Mouse (Mus musculus) erythroblast, embryonic 14.5 days (primary cell): ENCODE results near the gene Dcaf7. TPM values are rescaled to one million over a fixed set of nuclear protein-coding genes. Genes with fewer than 3 reads are reported as not detected.

Experiments used
- H3K27me3 ChIP-seq: 2 replicates; pipeline ENCODE4 v1.6.1; 2012; ENCODE audit warnings: inconsistent platforms; ENCODE audit not compliant: control insufficient read depth
- H3K36me3 ChIP-seq: 2 replicates; pipeline ENCODE4 v1.6.1; 2012; ENCODE audit warnings: mild to moderate bottlenecking, inconsistent platforms; ENCODE audit not compliant: control insufficient read depth
- H3K4me1 ChIP-seq: 2 replicates; pipeline ENCODE4 v1.6.1; 2012; ENCODE audit warnings: inconsistent platforms; ENCODE audit not compliant: control insufficient read depth
- H3K4me3 ChIP-seq: replicated peaks from 2 replicates; pipeline ENCODE3; 2012; ENCODE audit warnings: moderate library complexity, mild to moderate bottlenecking, inconsistent platforms
- H3K9me3 ChIP-seq: 2 replicates; pipeline ENCODE4 v1.6.1; 2012; ENCODE audit warnings: low read length, inconsistent platforms, mixed read lengths; ENCODE audit not compliant: control insufficient read depth
- GATA1 ChIP-seq: IDR thresholded peaks from 2 replicates; pipeline ENCODE4 v1.6.1; 2012; ENCODE audit warnings: low read length, inconsistent platforms, mixed read lengths
- TAL1 ChIP-seq: IDR thresholded peaks from 3 replicates; pipeline ENCODE4 v1.6.1; 2012; ENCODE audit warnings: low read length, inconsistent platforms, mixed read lengths
- polyA plus RNA-seq: library from polyadenylated mRNA; stranded (reverse); fragments of >175 nt; gene quantifications from 2 replicates; pipeline ENCODE4 v1.2.3, GENCODE M21; 2012

Dcaf7 gene
- 0.91 and 0.92 TPM in 2 replicates for polyA plus RNA-seq

DNA sequence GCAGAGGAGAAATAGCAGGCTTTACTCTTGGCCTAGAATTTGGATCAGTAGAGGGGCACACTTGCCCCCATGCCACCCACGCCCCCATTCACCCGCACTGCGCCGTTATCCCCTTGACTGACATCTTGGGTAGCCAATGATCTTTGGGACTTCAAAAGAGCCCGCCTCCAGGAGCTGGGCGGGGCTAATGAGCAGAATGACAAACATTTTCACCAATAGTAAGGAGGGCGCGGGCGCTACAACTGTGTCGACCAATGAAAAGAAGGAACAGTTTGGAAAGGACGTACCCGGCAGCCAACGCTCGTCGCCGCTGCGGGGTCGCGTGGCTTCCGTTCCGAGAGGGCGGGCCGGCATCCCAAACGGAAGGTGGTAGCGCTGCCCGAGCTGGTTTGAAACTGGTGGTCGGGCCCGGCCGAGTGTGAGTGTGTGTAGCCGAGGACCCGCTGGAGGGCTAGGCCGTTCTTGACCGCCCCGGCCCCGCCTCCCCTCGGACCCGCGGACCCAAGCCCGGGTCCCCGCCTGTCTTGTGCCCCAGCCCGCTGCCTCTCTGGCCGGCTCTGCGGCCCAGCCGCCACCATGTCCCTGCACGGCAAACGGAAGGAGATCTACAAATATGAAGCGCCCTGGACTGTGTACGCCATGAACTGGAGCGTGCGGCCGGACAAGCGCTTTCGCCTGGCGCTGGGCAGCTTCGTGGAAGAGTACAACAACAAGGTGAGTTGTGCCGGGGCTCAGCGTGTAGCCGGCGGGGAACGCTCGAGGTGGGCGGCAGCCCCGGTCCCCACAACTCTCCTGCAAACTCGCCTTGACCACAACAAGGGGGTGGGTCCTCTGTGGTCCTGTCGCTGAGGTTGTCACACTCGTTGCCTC, at the start of gene Dcaf7:
Gene Dcaf7, plus strand, starts transcription at position 325 of the 870 bp plus-strand sequence.
- Histone ChIP-seq H3K4me1 (peaks cover 29% of the 10 kb centered on the region), H3K9me3 (no peaks in the 10 kb centered on the region), H3K36me3 (peaks cover 15% of the 10 kb centered on the region), H3K27me3 (no peaks in the 10 kb centered on the region), H3K4me3 (peak within 1 kb of the TSS; percentile 87)
- TF ChIP-seq GATA1 (no peak), TAL1 (no peak)

- H3K4me1 ChIP-seq, result no peaks in the 10 kb centered on the region
- TF ChIP-seq GATA1, result no peak
- no peak for TF ChIP-seq TAL1
Observed at GRCm38 (mm10) chr11:105987446-105987845, 49.2 kb upstream of the Dcaf7 start.

GRCm38 (mm10) chr11:105989446-105989845, 47.2 kb upstream of the Dcaf7 start:
- Histone ChIP-seq H3K4me1 (no peaks in the 10 kb centered on the region), H3K27me3 (no peaks in the 10 kb centered on the region), H3K36me3 (no peaks in the 10 kb centered on the region), H3K4me3 (no peak overlapping the region), H3K9me3 (no peaks in the 10 kb centered on the region)
- TF ChIP-seq GATA1, result no peak
- TF ChIP-seq TAL1, result no peak

More at GRCm38 (mm10) chr11:105987446-105987845, 49.2 kb upstream of the Dcaf7 start:
- H3K27me3 ChIP-seq, result no peaks in the 10 kb centered on the region
- H3K4me3 ChIP-seq, result no peak overlapping the region
- H3K9me3 ChIP-seq, result no peaks in the 10 kb centered on the region
- H3K36me3 ChIP-seq, result no peaks in the 10 kb centered on the region

DNA sequence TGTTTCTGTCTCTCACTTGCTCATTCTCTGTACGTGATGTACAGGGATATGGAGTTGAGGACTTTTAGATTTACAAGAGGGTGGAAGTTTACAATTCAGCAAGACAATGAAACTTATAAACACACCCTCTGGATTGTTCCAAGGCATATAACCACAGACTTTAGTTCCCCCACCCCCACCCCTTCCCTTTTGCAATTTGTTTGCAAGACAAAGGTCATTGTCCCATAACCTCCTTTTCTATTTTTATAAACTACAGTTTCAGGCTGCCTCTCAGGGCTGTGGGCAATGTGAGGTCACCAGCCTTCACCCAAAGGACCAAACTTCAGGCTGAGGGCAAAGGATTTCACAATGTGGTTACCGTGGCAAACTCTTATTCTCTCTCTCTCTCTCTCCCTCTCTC, 46.4 kb upstream of the Dcaf7 start:
- H3K27me3 ChIP-seq, result no peaks in the 10 kb centered on the region
- H3K36me3 ChIP-seq, result no peaks in the 10 kb centered on the region
- no peaks in the 10 kb centered on the region for H3K4me1 ChIP-seq
- TF ChIP-seq GATA1, result no peak
- TF ChIP-seq TAL1, result no peak
- no peak overlapping the region for H3K4me3 ChIP-seq
- H3K9me3 ChIP-seq, result no peaks in the 10 kb centered on the region

GRCm38 (mm10) chr11:105994375-105994774, 42.3 kb upstream of the Dcaf7 start, which contains the start of gene Ace3:
TSS of gene Ace3 (plus strand) at chr11:105994675.
- TF ChIP-seq TAL1, result no peak
- TF ChIP-seq GATA1, result no peak
- Histone ChIP-seq H3K36me3 (no peaks in the 10 kb centered on the region), H3K27me3 (peaks cover 9% of the 10 kb centered on the region), H3K4me3 (no peak within 1 kb of the TSS), H3K4me1 (no peaks in the 10 kb centered on the region), H3K9me3 (no peaks in the 10 kb centered on the region)

- Histone ChIP-seq H3K27me3 (peaks cover 9% of the 10 kb centered on the region), H3K9me3 (no peaks in the 10 kb centered on the region), H3K36me3 (no peaks in the 10 kb centered on the region), H3K4me3 (no peak overlapping the region), H3K4me1 (no peaks in the 10 kb centered on the region)
- TF ChIP-seq TAL1, result no peak
- no peak for TF ChIP-seq GATA1
Observed at GRCm38 (mm10) chr11:106000062-106000461, 36.6 kb upstream of the Dcaf7 start.

- no peaks in the 10 kb centered on the region for H3K9me3 ChIP-seq
- no peaks in the 10 kb centered on the region for H3K36me3 ChIP-seq
- no peak overlapping the region for H3K4me3 ChIP-seq
- TF ChIP-seq GATA1, result no peak
- no peak for TF ChIP-seq TAL1
- peaks cover 7% of the 10 kb centered on the region for H3K27me3 ChIP-seq
- H3K4me1 ChIP-seq, result no peaks in the 10 kb centered on the region
Observed at GRCm38 (mm10) chr11:106001718-106002117, 35.0 kb upstream of the Dcaf7 start.

DNA sequence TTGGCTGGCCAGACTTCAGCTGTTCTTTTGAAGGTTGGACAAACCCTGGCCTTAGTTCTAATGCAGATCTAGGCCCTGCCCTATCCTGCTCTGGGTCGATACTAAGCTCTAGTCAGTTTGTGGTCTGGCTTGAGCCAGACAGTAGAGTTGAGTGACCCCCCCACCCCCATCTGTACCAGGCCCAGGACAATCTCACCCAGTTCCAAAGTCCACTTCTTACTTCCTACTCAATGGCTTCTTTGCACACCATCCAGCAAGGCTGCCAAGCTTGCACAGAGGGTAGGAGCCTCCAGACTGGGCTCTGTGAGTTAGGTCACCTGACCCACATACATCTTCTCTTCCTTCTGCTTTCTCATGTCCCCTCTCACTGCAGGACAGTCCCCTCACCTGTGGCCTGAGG, 32.1 kb upstream of the Dcaf7 start:
- TF ChIP-seq TAL1, result no peak
- TF ChIP-seq GATA1, result no peak
- H3K36me3 ChIP-seq, result no peaks in the 10 kb centered on the region
- peaks cover 3% of the 10 kb centered on the region for H3K4me1 ChIP-seq
- no peaks in the 10 kb centered on the region for H3K9me3 ChIP-seq
- H3K27me3 ChIP-seq, result peaks cover 16% of the 10 kb centered on the region
- H3K4me3 ChIP-seq, result no peak overlapping the region

DNA sequence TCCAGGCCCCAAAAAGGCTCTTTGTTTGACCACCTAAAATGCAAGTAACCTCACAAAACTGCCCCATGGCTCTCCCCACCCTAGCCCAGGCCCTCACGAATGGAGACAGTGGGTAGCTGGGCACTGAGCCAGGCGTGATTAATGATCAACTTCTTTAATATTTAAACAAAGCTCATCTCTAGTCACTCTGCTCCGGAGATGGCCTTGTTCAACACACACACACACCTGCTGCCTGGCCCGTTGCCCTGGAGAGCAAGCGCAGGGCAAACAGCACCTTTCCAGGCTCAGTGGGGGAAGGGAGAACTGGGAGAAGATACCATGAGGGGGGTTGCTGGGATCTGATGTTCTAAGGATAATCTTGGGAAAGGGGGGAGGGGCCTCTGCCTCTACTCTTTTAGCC, 30.7 kb upstream of the Dcaf7 start:
- Histone ChIP-seq H3K4me1 (peaks cover 3% of the 10 kb centered on the region), H3K27me3 (peaks cover 30% of the 10 kb centered on the region), H3K36me3 (no peaks in the 10 kb centered on the region), H3K4me3 (no peak overlapping the region), H3K9me3 (no peaks in the 10 kb centered on the region)
- no peak for TF ChIP-seq TAL1
- TF ChIP-seq GATA1, result no peak
